Mouse (Mus musculus) adrenal gland, postnatal 25 days (tissue): ENCODE data around the gene Olfr64. TPM values are rescaled to one million over a fixed set of nuclear protein-coding genes. Genes with fewer than 3 reads are reported as not detected.

ENCODE experiments used
- DNase-seq: peaks from one replicate; pipeline ENCODE4 v3.0.0; 2021; ENCODE audit warnings: mixed read lengths
- long read RNA-seq: library from polyadenylated mRNA; stranded (forward); transcript quantifications from one replicate; pipeline ENCODE4 v2.0.0, GENCODE M21; 2021
- total RNA-seq: library from RNA; stranded (reverse); gene quantifications from 2 replicates; pipeline ENCODE4 v1.2.3, GENCODE M21; 2021

Gene Olfr64
- not detected in 2 replicates for total RNA-seq
- long read RNA-seq, result 0 reads

DNA sequence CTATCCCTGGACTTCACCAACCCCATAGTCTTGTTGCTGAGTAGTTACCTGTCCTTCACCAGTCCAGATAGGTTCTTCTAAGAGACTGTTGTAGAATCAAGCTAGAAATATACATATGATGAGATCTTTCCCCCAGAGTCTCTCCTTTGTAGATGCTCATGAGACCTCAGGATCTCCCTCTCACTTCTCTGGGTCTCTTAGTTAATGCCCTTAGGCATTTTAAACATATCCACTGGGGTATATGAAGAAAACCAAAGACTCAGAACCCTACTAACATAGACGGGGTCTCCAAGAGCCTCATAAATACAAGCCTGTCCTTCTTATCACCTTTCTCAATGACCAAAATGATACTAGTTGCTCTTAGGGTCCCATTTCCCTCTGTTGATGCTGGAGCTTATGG lies at the start of gene Olfr64:
TSS of gene Olfr64 (minus strand) at position 101 of the 400 bp plus-strand sequence.
- DNase-seq, result no peak

GRCm38 (mm10) chr7:103942730-103943129 lies 48.4 kb upstream of the Olfr64 start:
- DNase-seq, result peak; percentile 11

GRCm38 (mm10) chr7:103934264-103934663 lies 40.0 kb upstream of the Olfr64 start, which contains the start of gene Olfr632:
Gene Olfr632 (plus strand): TSS chr7:103934347.
- no peak for DNase-seq

DNA sequence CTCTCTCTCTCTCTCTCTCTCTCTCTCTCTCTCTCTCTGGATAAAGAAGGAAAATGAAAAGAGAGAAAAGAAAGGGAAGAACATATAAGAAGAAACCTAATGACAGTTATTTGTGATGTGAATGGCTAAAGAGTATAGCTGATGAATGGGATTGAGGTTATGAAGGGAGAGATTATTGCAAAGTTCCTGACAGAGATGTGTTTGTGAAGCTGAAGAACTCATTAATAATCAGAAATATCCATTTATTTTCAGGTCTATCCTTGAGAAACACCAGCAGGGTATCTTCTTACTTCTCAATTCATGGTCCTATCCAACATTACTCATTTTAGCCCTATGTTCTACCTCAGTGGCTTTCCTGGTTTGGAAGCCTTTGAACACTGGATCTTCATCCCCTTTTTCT lies 34.2 kb upstream of the Olfr64 start, which contains the start of gene Olfr631:
TSS of gene Olfr631 (plus strand) at position 301 of the 400 bp plus-strand sequence.
- no peak for DNase-seq

DNA sequence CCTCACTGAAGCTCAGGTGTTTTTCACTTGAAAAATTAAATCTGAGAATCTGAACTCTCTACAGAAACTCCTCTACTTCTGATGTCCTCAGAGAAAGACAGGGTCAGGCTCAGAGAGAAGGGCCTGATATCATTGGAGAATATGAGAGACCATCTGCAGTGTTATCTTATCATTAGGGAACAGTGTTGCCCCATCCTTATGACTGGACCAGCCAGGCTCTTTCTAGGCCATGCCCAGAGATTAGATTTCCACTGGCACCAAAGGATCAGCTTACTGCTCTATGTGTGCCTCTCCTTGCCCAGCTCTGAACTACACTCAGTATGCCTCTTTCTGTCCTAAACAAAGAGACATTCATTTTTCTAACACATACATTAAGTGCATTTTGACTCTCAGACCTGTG lies 21.1 kb upstream of the Olfr64 start:
- no peak for DNase-seq

DNA sequence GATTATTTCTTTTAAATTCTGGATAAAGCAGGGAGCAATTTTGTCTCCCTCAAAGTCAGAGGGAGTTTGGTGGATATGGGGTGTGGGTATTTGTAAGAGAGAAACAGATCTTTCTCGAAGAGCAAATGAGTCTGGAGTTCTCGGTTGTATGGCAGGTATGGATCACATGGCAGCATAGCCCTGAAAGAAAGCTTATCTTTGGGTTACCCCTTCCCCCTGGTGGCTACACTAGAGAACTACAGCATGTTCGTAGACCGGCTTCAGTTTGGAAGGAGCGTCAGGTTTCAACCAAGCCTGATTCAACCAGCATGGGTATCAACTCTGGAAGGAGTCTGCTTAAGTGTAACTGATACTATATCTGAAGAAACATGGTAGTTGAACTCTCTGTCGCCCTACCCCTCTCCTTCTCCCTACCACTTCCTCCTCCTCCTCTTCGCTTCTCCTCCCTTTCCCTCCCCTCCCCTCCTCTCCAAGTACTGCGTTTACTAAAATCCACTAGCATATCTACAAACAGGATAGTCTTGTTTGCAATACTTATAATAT lies 18.8 kb upstream of the Olfr64 start:
- DNase-seq, result no peak

- DNase-seq, result no peak
These were observed 15.8 kb upstream of the Olfr64 start for GRCm38 (mm10) chr7:103910047-103910446.

GRCm38 (mm10) chr7:103903187-103903586 lies 8.9 kb upstream of the Olfr64 start, which contains the start of gene Olfr65:
Gene Olfr65 (plus strand): TSS chr7:103903487.
- no peak for DNase-seq

DNA sequence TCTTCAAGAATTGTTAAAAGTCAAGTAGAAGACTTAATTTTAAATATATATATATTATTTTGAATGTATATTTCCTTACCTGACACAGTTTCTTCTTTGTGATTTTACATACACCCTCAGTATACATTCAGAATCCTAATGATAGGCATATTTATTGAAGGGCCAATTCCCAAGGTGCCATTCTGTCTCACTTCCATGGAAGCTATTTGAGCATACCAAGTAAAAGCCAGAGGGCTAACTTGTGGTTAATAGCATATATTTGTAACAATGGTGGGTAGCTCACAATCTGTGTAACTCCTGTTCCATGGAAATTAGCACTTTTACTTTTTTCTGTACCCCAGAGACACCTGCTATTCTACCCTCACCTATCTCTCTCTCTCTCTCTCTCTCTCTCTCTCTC lies 8.1 kb downstream of the Olfr64 start, which contains the start of gene Olfr66:
TSS of gene Olfr66 (minus strand) at position 101 of the 400 bp plus-strand sequence.
- DNase-seq, result no peak

GRCm38 (mm10) chr7:103877093-103877492 lies 17.2 kb downstream of the Olfr64 start:
- no peak for DNase-seq

DNA sequence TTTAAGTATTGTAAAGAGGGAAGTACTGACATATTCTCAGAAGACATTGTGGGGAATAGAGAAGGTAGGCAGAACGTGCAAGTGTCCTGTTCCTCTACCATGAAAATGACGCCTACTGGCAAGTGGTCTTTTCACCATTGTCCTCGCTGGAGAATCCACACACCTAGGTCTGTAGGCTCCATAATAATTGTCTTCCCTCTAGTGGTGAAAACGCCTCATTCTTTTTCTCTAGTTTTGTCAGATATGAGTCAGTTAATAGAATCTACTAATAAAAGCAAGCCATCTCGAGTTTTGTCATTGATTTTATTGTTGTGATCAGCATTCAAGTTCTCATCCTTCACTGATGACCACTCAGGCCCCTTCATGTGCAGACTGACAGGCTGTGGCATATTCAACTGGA lies 19.8 kb downstream of the Olfr64 start:
- no peak for DNase-seq

GRCm38 (mm10) chr7:103873064-103873463 lies 21.2 kb downstream of the Olfr64 start:
- DNase-seq, result no peak

- DNase-seq, result no peak
These were observed 23.6 kb downstream of the Olfr64 start for GRCm38 (mm10) chr7:103870667-103871066.

GRCm38 (mm10) chr7:103865716-103866115 lies 28.6 kb downstream of the Olfr64 start:
- no peak for DNase-seq

DNA sequence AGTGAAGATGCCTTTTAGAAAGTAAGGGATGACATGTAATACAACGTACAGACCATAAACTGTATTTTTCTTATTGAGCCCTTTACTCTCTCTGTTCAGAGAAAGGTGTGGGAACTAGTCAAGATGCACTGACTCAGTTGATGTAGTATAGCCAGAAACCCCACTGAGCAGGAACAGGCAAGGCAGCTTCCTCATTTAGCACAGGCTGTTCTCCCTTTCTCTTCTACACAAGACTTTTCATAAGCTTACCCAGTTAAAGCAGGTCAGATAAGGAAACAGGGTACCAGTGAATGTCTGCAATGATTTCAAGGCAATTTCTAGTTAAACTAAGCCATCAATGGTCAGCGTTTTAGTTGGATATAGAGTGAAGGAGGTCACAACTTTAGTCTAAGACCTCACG lies 32.8 kb downstream of the Olfr64 start:
- no peak for DNase-seq

- DNase-seq, result peak; percentile 54
These were observed 33.4 kb downstream of the Olfr64 start for GRCm38 (mm10) chr7:103860855-103861254.

GRCm38 (mm10) chr7:103859076-103859475 lies 35.2 kb downstream of the Olfr64 start:
- no peak for DNase-seq

DNA sequence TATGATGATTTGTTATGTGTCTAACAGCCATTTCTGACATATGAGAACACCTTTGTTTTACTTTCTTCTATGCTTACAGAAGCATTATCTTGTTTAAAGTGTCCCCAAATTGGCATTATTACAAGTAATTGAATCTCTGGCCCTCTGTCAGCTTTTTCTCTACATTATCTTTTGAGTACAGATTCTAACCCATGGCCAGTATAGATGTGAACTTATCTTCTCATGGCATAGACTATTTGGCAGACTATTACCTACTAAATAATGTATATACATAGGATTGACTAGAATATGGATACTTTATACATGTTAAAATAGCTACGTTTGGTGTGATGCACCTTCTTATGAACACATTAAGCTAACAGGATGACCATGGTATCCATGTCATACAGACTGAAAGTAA lies 39.6 kb downstream of the Olfr64 start:
- no peak for DNase-seq

DNA sequence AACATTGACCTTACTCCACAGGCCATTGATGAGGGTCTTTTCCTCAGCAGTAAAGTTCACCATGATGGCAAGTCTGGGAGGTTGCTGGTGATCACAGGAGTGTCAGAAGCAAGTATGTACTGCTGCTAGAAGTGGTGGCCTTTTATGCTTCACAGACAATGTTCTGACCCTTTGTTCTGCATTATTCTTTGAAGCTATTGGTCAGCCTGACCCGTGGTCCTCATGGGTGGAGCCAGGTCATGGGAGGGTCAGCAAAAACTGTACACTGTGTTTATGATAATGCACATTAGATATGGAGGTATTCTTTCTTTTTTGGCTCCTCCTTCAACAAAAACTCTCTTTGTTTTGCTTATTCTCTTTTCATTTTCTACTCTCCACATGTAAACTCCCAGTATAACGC lies 41.2 kb downstream of the Olfr64 start, which contains the start of gene Hbb-y:
TSS of gene Hbb-y (minus strand) at position 127 of the 400 bp plus-strand sequence.
- no peak for DNase-seq

DNA sequence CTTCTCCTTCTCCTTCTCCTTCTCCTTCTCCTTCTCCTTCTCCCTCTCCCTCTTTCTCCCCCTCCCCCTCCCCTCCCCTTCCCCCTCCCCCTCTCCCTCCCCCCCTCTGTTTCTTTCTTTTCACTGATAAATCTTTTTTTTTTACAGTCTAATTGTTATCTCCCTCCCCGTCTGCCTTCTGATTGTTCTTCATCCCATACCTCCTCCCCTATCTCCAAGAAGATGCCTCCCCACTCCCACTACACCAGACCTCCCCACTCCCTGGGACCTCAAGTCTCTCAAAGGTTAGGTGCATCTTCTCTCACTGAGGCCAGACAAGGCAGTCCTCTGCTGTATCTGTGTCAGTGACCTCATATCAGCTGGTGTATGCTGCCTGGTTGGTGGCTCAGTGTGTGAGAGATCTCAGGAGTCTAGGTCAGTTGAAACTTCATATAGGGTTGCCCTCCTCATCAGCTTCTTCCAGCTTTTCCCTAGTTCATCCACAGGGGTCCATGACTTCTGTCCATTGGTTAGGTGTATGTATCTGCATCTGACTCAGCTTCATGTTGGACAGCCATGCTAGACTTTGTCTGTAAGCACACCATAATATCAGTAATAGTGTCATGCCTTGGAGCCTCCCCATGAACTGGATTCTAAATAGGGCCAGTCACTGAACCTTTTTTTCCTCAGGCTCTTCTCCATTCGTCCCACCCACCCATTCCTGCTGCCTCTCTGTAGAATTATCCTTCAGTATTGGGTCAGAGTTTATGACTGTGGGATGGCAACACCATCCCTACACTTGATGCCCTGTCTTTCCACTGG lies 49.6 kb downstream of the Olfr64 start:
- DNase-seq, result no peak

- no peak for DNase-seq
These were observed 51.3 kb downstream of the Olfr64 start, which contains the start of gene Hbb-bh1 for GRCm38 (mm10) chr7:103843034-103843433. Gene Hbb-bh1 (minus strand): TSS chr7:103843164.

- no peak for DNase-seq
These were observed 54.0 kb downstream of the Olfr64 start, which contains the start of gene Hbb-bh2 for GRCm38 (mm10) chr7:103840268-103840667. Gene Hbb-bh2 (minus strand): TSS chr7:103840520.
